Mouse (Mus musculus) liver, embryonic 14.5 days (tissue): ENCODE measurements around the gene Gm11084. TPM values are rescaled to one million over a fixed set of nuclear protein-coding genes. Genes with fewer than 3 reads are reported as not detected.

Source experiments
- ATAC-seq: fragments of 200-750 bp; cut with Nextera tagmentation; 2 replicates; pipeline ENCODE4 v1.8.0; 2017; ENCODE audit warnings: moderate number of reproducible peaks, mild to moderate bottlenecking, moderate library complexity; ENCODE audit not compliant: insufficient read depth
- DNase-seq, 3 experiments: peaks; one replicate each; pipeline ENCODE4 v3.0.0-alpha.2; 2012 to 2013; ENCODE audit warnings: low read depth in 3 of 3, low spot score in 3 of 3
- H3K27ac ChIP-seq: fragments of 300-500 bp; sonication (generic); 2 replicates; pipeline ENCODE4 v1.5.1; 2014; ENCODE audit warnings: moderate library complexity, mild to moderate bottlenecking, control low read depth, inconsistent platforms
- H3K27me3 ChIP-seq: fragments of 300-500 bp; sonication (generic); 2 replicates; pipeline ENCODE4 v1.6.1; 2014; ENCODE audit warnings: mild to moderate bottlenecking, low read length, moderate library complexity; ENCODE audit not compliant: control insufficient read depth, insufficient read depth
- H3K36me3 ChIP-seq: fragments of 300-500 bp; sonication (generic); replicated peaks from 2 replicates; pipeline ENCODE4 v1.6.1; 2014; ENCODE audit warnings: low read depth; ENCODE audit not compliant: control insufficient read depth, insufficient read depth
- H3K4me1 ChIP-seq, 2 experiments: fragments of 200-500 bp in 1 of 2; fragments of 300-500 bp in 1 of 2; sonication (generic) in 1 of 2; replicated peaks; 2 replicates each; pipeline ENCODE4 v1.6.1; 2012 to 2014; ENCODE audit warnings: antibody characterized with exemption in 1 of 2, inconsistent platforms in 1 of 2, low read length in 1 of 2; ENCODE audit not compliant: control insufficient read depth in 2 of 2, insufficient read depth in 2 of 2
- H3K4me2 ChIP-seq: fragments of 300-500 bp; sonication (generic); 2 replicates; pipeline ENCODE4 v1.6.1; 2014; ENCODE audit warnings: low read depth, mild to moderate bottlenecking, control low read depth, moderate library complexity
- H3K4me3 ChIP-seq, 2 experiments: fragments of 200-500 bp in 1 of 2; fragments of 300-500 bp in 1 of 2; sonication (generic) in 1 of 2; 2 replicates each; pipeline ENCODE4 v1.5.1; 2012 to 2014; ENCODE audit warnings: low read depth in 2 of 2, low read length in 2 of 2, mild to moderate bottlenecking in 2 of 2, control low read depth in 1 of 2, inconsistent platforms in 1 of 2, moderate library complexity in 1 of 2; ENCODE audit not compliant: insufficient read depth in 1 of 2
- H3K9ac ChIP-seq: fragments of 300-500 bp; sonication (generic); replicated peaks from 2 replicates; pipeline ENCODE4 v1.6.1; 2014; ENCODE audit warnings: mild to moderate bottlenecking, control low read depth, moderate library complexity
- H3K9me3 ChIP-seq: fragments of 300-500 bp; sonication (generic); 2 replicates; pipeline ENCODE4 v1.6.1; 2016; ENCODE audit warnings: low read length, mixed read lengths; ENCODE audit not compliant: control insufficient read depth
- CTCF ChIP-seq: IDR thresholded peaks from 2 replicates; pipeline ENCODE4 v1.5.1; 2016; ENCODE audit warnings: antibody characterized with exemption, low read depth, control low read depth
- EP300 ChIP-seq: IDR thresholded peaks from 2 replicates; pipeline ENCODE4 v1.6.1; 2016; ENCODE audit warnings: antibody characterized with exemption, low read depth
- WGBS: fragments of 180-500 bp; shearing (Covaris S2); extraction: QIAGEN DNeasy Blood & Tissue Kit; methylation state at CpG from one replicate; pipeline ENCODE4 v1.1.7; 2014; ENCODE audit not compliant: insufficient replicate concordance; 5-methylcytosine and 5-hydroxymethylcytosine counted together
- polyA plus RNA-seq, 2 experiments: library from polyadenylated mRNA; depleted of rRNA in 1 of 2; stranded (reverse) in 1 of 2; unstranded in 1 of 2; fragments of >200 nt; fragmentation: Nextera tagmentation in 1 of 2; extraction: Ambion mirVana in 1 of 2; gene quantifications; 2 replicates each; pipeline versions ENCODE4 v1.2.1 to v1.2.3; 2012 to 2014

The Gm11084 gene
- polyA plus RNA-seq, 2 experiments, result not detected

DNA sequence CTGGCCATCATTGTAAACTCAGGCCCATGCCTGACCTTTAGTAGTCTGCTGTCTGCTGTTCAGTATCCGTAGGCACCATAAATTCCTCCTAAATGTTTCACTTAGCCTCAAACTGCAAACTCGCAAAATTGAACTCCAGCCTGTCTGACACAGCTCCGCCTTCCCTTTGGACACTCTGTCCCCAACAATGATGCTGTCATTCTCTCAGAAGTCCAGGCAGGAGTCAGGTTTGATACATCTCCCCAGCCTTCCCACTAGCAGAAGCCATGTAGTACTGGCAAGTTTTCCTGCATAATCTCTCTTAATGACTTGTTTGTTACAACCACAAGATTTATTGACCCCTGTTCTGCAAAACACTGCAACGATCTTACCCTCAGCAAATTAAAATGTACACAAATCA, 1.7 kb downstream of the Gm11084 start:
- H3K36me3 ChIP-seq, result no peaks in the 10 kb centered on the region
- no peak overlapping the region for H3K4me3 ChIP-seq
- WGBS, result 66% methylated on average over 4 of the region's 4 CpGs
- H3K4me1 ChIP-seq, result peaks cover 5 to 7% of the 10 kb centered on the region in 2 experiments
- no peak for TF ChIP-seq EP300
- no peak for TF ChIP-seq CTCF
- DNase-seq (no peak), ATAC-seq (no peak)
- H3K27ac ChIP-seq, result no peak overlapping the region
- no peak overlapping the region for H3K9ac ChIP-seq
- H3K9me3 ChIP-seq, result no peaks in the 10 kb centered on the region; the same call in 1 of the 2 replicates
- H3K27me3 ChIP-seq, result no peaks in the 10 kb centered on the region
- H3K4me2 ChIP-seq, result no peak overlapping the region

DNA sequence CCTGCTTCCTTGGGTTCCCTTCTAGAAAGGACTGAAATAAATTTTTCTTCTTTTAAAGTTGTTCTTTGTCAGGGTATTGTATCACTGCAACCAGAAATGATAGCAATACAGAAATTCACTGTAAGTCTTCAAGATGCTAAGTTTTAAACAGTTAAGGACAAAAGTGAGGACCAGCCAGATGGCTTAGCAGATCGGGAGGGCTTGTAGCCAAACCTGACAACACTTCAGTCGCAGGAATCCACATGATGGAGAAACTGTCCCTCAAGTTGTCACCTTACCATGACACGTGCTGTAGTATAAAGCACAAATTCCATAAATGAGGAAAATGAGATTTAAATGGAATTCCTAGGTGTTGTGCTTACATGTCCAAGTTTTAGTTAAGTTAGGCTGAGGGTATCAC, 3.3 kb downstream of the Gm11084 start:
- 77% methylated on average over 3 of the region's 3 CpGs for WGBS
- TF ChIP-seq EP300, result no peak
- TF ChIP-seq CTCF, result no peak
- Histone ChIP-seq H3K4me1 (peaks cover 5 to 7% of the 10 kb centered on the region in 2 experiments), H3K27ac (no peak overlapping the region), H3K36me3 (no peaks in the 10 kb centered on the region), H3K9me3 (no peaks in the 10 kb centered on the region), H3K9ac (no peak overlapping the region), H3K4me2 (no peak overlapping the region), H3K4me3 (no peak overlapping the region), H3K27me3 (no peaks in the 10 kb centered on the region)
- no peak for ATAC-seq
- no peak for DNase-seq

DNA sequence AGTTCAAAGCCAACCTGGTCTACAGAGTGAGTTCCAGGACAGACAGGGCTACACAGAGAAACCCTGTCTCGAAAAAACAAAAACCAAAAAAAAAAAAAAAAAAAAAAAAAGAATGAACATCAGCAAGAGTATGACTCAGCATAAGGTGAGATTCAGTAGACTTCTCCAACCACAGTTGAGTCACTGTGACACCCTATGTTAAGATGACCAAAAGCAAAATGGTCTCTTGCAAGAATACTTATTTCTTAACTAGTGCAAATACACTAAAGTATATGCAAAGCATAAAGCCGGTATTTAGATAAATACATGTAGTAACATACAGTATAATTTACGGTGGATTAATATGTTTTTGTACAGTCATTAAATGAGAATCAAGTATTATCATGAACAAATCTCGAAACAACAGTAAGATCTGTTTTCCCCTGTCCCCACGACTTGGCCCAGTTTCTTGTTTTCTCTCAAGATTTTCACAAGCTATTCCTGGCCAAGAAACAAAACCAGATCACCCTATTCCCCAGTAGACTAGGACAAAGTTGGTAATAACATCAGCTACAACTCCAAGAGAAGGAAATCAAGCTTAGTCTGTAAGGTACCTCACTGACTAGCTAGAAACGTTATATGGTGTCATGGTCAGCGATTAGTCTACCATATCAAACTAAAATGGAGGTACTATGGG, 4.3 kb downstream of the Gm11084 start:
- Histone ChIP-seq H3K4me1 (peaks cover 5 to 7% of the 10 kb centered on the region in 2 experiments), H3K27me3 (no peaks in the 10 kb centered on the region), H3K9me3 (no peaks in the 10 kb centered on the region), H3K9ac (no peak overlapping the region), H3K4me3 (no peak overlapping the region), H3K36me3 (no peaks in the 10 kb centered on the region), H3K4me2 (peak overlapping the region; percentile 83), H3K27ac (no peak overlapping the region; the same call in 1 of the 2 replicates)
- ATAC-seq (no peak), DNase-seq (no peak)
- 85% methylated on average over 7 of the region's 7 CpGs for WGBS
- TF ChIP-seq CTCF, result no peak
- no peak for TF ChIP-seq EP300

DNA sequence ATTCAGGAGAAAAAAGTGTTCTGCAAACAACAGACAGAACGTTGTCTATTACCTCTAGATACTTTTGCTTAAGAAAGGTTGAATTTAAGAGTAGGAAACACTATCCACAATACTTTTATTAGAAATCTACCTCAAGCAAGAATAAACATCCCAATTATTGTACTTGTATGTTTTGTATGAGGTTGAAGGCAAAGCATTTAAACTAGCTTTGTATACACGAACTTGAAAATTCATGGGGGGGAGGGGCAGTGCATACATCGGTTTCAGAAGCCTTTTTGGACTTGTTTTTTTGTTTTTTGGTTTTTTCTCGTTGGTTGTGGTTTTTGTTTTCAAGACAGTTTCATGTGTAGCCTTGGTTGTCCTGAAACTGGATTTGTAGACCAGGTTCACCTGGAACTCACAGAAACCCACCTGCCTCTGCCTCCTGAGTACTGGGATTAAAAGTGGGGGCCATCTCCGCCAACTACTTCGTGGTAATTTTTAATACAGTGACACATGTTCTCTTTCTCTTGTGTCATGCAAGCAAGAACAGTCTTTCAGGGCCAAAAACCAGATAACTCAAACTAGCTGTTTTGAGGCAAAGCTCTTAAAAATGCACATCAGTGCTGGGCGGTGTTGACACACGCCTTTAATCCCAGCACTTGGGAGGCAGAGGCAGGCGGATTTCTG, 4.9 kb downstream of the Gm11084 start:
- Histone ChIP-seq H3K36me3 (peaks cover 2% of the 10 kb centered on the region; the same call in 1 of the 2 replicates), H3K27me3 (no peaks in the 10 kb centered on the region), H3K27ac (peak overlapping the region; percentile 93), H3K9ac (peak overlapping the region; percentile 99), H3K9me3 (no peaks in the 10 kb centered on the region), H3K4me3 (peak overlapping the region in 1 of 2 experiments; percentile 92; a peak in 2 of 4 replicates), H3K4me1 (peaks cover 7 to 9% of the 10 kb centered on the region in 2 experiments), H3K4me2 (peak overlapping the region; percentile 83)
- DNase-seq, result no peak
- 61% methylated on average over 9 of the region's 9 CpGs for WGBS
- no peak for ATAC-seq
- TF ChIP-seq CTCF (no peak), EP300 (no peak)

DNA sequence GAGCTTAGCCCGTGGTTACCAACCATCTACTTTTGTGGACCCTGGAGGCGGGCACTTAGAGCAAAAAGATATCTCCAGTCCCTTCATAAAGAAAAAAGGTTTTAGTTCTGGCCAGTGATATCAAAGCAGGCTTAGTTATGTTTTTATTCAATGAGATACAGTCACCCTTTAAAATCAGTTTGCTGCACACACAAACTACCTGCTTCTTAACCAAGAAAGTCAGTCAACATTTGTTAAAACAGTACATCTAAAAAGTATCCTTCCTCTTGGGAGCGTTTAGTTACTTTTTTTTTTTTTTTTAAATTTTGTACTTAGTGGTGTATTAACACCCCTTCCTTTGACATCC, 5.5 kb downstream of the Gm11084 start:
- peaks cover 4% of the 10 kb centered on the region; the same call in 1 of the 2 replicates for H3K36me3 ChIP-seq
- ATAC-seq (no peak), DNase-seq (no peak)
- peak overlapping the region; percentile 99 for H3K9ac ChIP-seq
- peak overlapping the region; percentile 83 for H3K4me2 ChIP-seq
- H3K9me3 ChIP-seq, result no peaks in the 10 kb centered on the region
- peak overlapping the region; percentile 93 for H3K27ac ChIP-seq
- peak overlapping the region; percentile 87 to 92 for H3K4me3 ChIP-seq
- no peak for TF ChIP-seq EP300
- H3K4me1 ChIP-seq, result peaks cover 10% of the 10 kb centered on the region in 2 experiments
- H3K27me3 ChIP-seq, result no peaks in the 10 kb centered on the region
- WGBS, result 10% methylated on average over 3 of the region's 3 CpGs
